In genomic region chr1:60616916-60617315, GRCm38 (mm10) we compare ENCODE assay signal across 26 mouse cellular contexts.
"Had no signal": no experiment of that assay in that cellular context is flagged by ENCODE, and none has a peak within 500 bp of the region (broad histone marks: within the 10 kb centered on the region; RNA-seq: fewer than 3 reads in every experiment).

No protein-coding gene starts in this region.

- H3K36me3 ChIP-seq: heart, embryonic 10.5 days; heart, embryonic 12.5 days; hindbrain, embryonic 10.5 days; hindbrain, embryonic 12.5 days; hindbrain, embryonic 15.5 days; kidney, embryonic 15.5 days; limb, embryonic 10.5 days; limb, embryonic 12.5 days; liver, embryonic 13.5 days; liver, embryonic 15.5 days had no signal

- H3K4me2 ChIP-seq: heart, embryonic 12.5 days; hindbrain, embryonic 12.5 days; hindbrain, embryonic 15.5 days; kidney, embryonic 15.5 days; limb, embryonic 12.5 days; liver, embryonic 11.5 days; liver, embryonic 13.5 days; liver, embryonic 15.5 days had no signal

- H3K4me1 ChIP-seq: heart, embryonic 10.5 days; hindbrain, embryonic 10.5 days; hindbrain, embryonic 12.5 days; hindbrain, embryonic 15.5 days; kidney, embryonic 15.5 days; limb, embryonic 10.5 days; limb, embryonic 12.5 days; liver, embryonic 13.5 days; liver, embryonic 15.5 days had no signal

- H3K27ac ChIP-seq: heart, adult 2 months; heart, embryonic 10.5 days; hindbrain, embryonic 10.5 days; hindbrain, embryonic 12.5 days; hindbrain, embryonic 15.5 days; hindbrain, postnatal 0 days; kidney, embryonic 15.5 days; kidney, postnatal 0 days; layer of hippocampus, adult 2 months; left cerebral cortex, adult 2 months; limb, embryonic 10.5 days; limb, embryonic 12.5 days; liver, embryonic 13.5 days; liver, embryonic 15.5 days had no signal

- H3K4me3 ChIP-seq: heart, adult 2 months; heart, embryonic 10.5 days; heart, embryonic 12.5 days; hindbrain, embryonic 10.5 days; hindbrain, embryonic 12.5 days; hindbrain, embryonic 15.5 days; kidney, embryonic 15.5 days; layer of hippocampus, adult 2 months; left cerebral cortex, adult 2 months; limb, embryonic 10.5 days; limb, embryonic 12.5 days; liver, embryonic 13.5 days; liver, embryonic 15.5 days had no signal

- ATAC-seq: hindbrain, postnatal 0 days; intestine, embryonic 16.5 days had no signal

- H3K9ac ChIP-seq: heart, embryonic 12.5 days; hindbrain, embryonic 12.5 days; hindbrain, embryonic 15.5 days; kidney, embryonic 15.5 days; limb, embryonic 12.5 days; liver, embryonic 13.5 days; liver, embryonic 15.5 days had no signal

- H3K27me3 ChIP-seq: heart, embryonic 12.5 days; hindbrain, embryonic 12.5 days; hindbrain, embryonic 15.5 days; kidney, embryonic 15.5 days; limb, embryonic 12.5 days; liver, embryonic 13.5 days; liver, embryonic 15.5 days had no signal

- H3K9me3 ChIP-seq: heart, embryonic 10.5 days; heart, embryonic 12.5 days; hindbrain, embryonic 10.5 days; hindbrain, embryonic 12.5 days; hindbrain, embryonic 15.5 days; kidney, embryonic 15.5 days; limb, embryonic 10.5 days; limb, embryonic 12.5 days; liver, embryonic 13.5 days; liver, embryonic 15.5 days had no signal

- DNase-seq: gastrocnemius, postnatal 25 days; heart, adult 2 months; heart, postnatal 10 days; heart, postnatal 4 days; kidney, adult 11 months; kidney, adult 2 months; kidney, adult 9 months; kidney, postnatal 14 days; kidney, postnatal 36 days; liver; liver, embryonic 13.5 days had no signal
